Mouse (Mus musculus) megakaryocyte, embryonic 14.5 days (primary cell): ENCODE data around the gene R3hcc1l. TPM values are rescaled to one million over a fixed set of nuclear protein-coding genes. Genes with fewer than 3 reads are reported as not detected.

Experiments used
- H3K27me3 ChIP-seq: replicated peaks from 2 replicates; pipeline ENCODE3; 2012; ENCODE audit warnings: inconsistent platforms
- H3K36me3 ChIP-seq: replicated peaks from 2 replicates; pipeline ENCODE3; 2012; ENCODE audit warnings: low read length, inconsistent platforms, mixed read lengths
- H3K4me1 ChIP-seq: 2 replicates; pipeline ENCODE4 v1.6.1; 2012; ENCODE audit warnings: inconsistent platforms
- H3K4me3 ChIP-seq: replicated peaks from 2 replicates; pipeline ENCODE3; 2012; ENCODE audit warnings: moderate library complexity, mild to moderate bottlenecking, inconsistent platforms
- H3K9me3 ChIP-seq: 2 replicates; pipeline ENCODE4 v1.6.1; 2012; ENCODE audit warnings: inconsistent platforms
- FLI1 ChIP-seq: IDR thresholded peaks from 2 replicates; pipeline ENCODE4 v1.6.1; 2012; ENCODE audit warnings: low read length, inconsistent platforms, mixed read lengths
- GATA1 ChIP-seq: IDR thresholded peaks from 3 replicates; pipeline ENCODE4 v1.6.1; 2012; ENCODE audit warnings: mixed read lengths, low read length, inconsistent platforms, borderline replicate concordance
- polyA plus RNA-seq: library from polyadenylated mRNA; stranded (reverse); fragments of >175 nt; gene quantifications from 2 replicates; pipeline ENCODE4 v1.2.3, GENCODE M21; 2012; ENCODE audit warnings: low replicate concordance; ENCODE audit not compliant: insufficient read depth

Gene R3hcc1l
- polyA plus RNA-seq, 1 experiment = 1.5 TPM

- H3K27me3 ChIP-seq = no peaks in the 10 kb centered on the region
- H3K4me3 ChIP-seq = no peak overlapping the region
- TF ChIP-seq GATA1 (no peak), FLI1 (no peak)
- peaks cover 74% of the 10 kb centered on the region for H3K36me3 ChIP-seq
- H3K9me3 ChIP-seq = no peaks in the 10 kb centered on the region
- peaks cover 3% of the 10 kb centered on the region; the same call in 1 of the 2 replicates for H3K4me1 ChIP-seq
These were observed 74.9 kb downstream of the R3hcc1l start for GRCm38 (mm10) chr19:42593456-42593855.

GRCm38 (mm10) chr19:42595066-42595465 is 76.5 kb downstream of the R3hcc1l start:
- peaks cover 3% of the 10 kb centered on the region; the same call in 1 of the 2 replicates for H3K4me1 ChIP-seq
- H3K9me3 ChIP-seq = no peaks in the 10 kb centered on the region
- H3K36me3 ChIP-seq = peaks cover 64% of the 10 kb centered on the region
- no peaks in the 10 kb centered on the region for H3K27me3 ChIP-seq
- no peak for TF ChIP-seq GATA1
- no peak overlapping the region for H3K4me3 ChIP-seq

- Histone ChIP-seq H3K27me3 (peaks cover 7% of the 10 kb centered on the region), H3K36me3 (peaks cover 43% of the 10 kb centered on the region), H3K4me1 (peaks cover 3% of the 10 kb centered on the region; the same call in 1 of the 2 replicates), H3K4me3 (no peak overlapping the region), H3K9me3 (no peaks in the 10 kb centered on the region)
- TF ChIP-seq FLI1 (no peak), GATA1 (no peak)
These were observed 78.7 kb downstream of the R3hcc1l start for GRCm38 (mm10) chr19:42597286-42597685.

- H3K27me3 ChIP-seq = peaks cover 12% of the 10 kb centered on the region
These were observed 79.3 kb downstream of the R3hcc1l start for GRCm38 (mm10) chr19:42597896-42598295.

GRCm38 (mm10) chr19:42599891-42600290 is 81.3 kb downstream of the R3hcc1l start:
- H3K36me3 ChIP-seq = peaks cover 17% of the 10 kb centered on the region
- H3K4me1 ChIP-seq = peaks cover 3% of the 10 kb centered on the region; the same call in 1 of the 2 replicates
- peaks cover 28% of the 10 kb centered on the region for H3K27me3 ChIP-seq
- TF ChIP-seq GATA1 = no peak
- no peak for TF ChIP-seq FLI1
- no peaks in the 10 kb centered on the region for H3K9me3 ChIP-seq
- no peak overlapping the region for H3K4me3 ChIP-seq

More at GRCm38 (mm10) chr19:42597896-42598295, 79.3 kb downstream of the R3hcc1l start:
- Histone ChIP-seq H3K36me3 (peaks cover 37% of the 10 kb centered on the region), H3K4me1 (peaks cover 3% of the 10 kb centered on the region; the same call in 1 of the 2 replicates), H3K9me3 (no peaks in the 10 kb centered on the region), H3K4me3 (no peak overlapping the region)
- TF ChIP-seq GATA1 (no peak), FLI1 (no peak)

GRCm38 (mm10) chr19:42600591-42600990 is 82.0 kb downstream of the R3hcc1l start:
- TF ChIP-seq FLI1 = no peak
- no peak for TF ChIP-seq GATA1
- Histone ChIP-seq H3K4me1 (peaks cover 3% of the 10 kb centered on the region; the same call in 1 of the 2 replicates), H3K36me3 (peaks cover 10% of the 10 kb centered on the region), H3K9me3 (no peaks in the 10 kb centered on the region), H3K4me3 (no peak overlapping the region), H3K27me3 (peaks cover 31% of the 10 kb centered on the region)

- Histone ChIP-seq H3K4me1 (peaks cover 3% of the 10 kb centered on the region; the same call in 1 of the 2 replicates), H3K4me3 (no peak overlapping the region), H3K27me3 (peaks cover 35% of the 10 kb centered on the region), H3K36me3 (peaks cover 3% of the 10 kb centered on the region), H3K9me3 (no peaks in the 10 kb centered on the region)
- TF ChIP-seq GATA1 (no peak), FLI1 (no peak)
These were observed 82.9 kb downstream of the R3hcc1l start for GRCm38 (mm10) chr19:42601445-42601844.

GRCm38 (mm10) chr19:42602041-42602440 is 83.5 kb downstream of the R3hcc1l start:
- no peaks in the 10 kb centered on the region for H3K9me3 ChIP-seq
- TF ChIP-seq GATA1 = no peak
- TF ChIP-seq FLI1 = no peak
- H3K4me3 ChIP-seq = no peak overlapping the region
- no peaks in the 10 kb centered on the region for H3K4me1 ChIP-seq
- H3K36me3 ChIP-seq = peaks cover 3% of the 10 kb centered on the region
- peaks cover 38% of the 10 kb centered on the region for H3K27me3 ChIP-seq

- H3K4me1 ChIP-seq = no peaks in the 10 kb centered on the region
- H3K9me3 ChIP-seq = no peaks in the 10 kb centered on the region
- H3K4me3 ChIP-seq = no peak overlapping the region
- H3K36me3 ChIP-seq = peaks cover 3% of the 10 kb centered on the region
- peaks cover 44% of the 10 kb centered on the region for H3K27me3 ChIP-seq
- no peak for TF ChIP-seq FLI1
- TF ChIP-seq GATA1 = no peak
These were observed 84.0 kb downstream of the R3hcc1l start for GRCm38 (mm10) chr19:42602576-42602975.

GRCm38 (mm10) chr19:42608082-42608481 is 89.5 kb downstream of the R3hcc1l start:
- Histone ChIP-seq H3K4me3 (no peak overlapping the region), H3K27me3 (peaks cover 73% of the 10 kb centered on the region), H3K4me1 (peaks cover 7% of the 10 kb centered on the region), H3K36me3 (no peaks in the 10 kb centered on the region), H3K9me3 (no peaks in the 10 kb centered on the region)
- no peak for TF ChIP-seq GATA1
- no peak for TF ChIP-seq FLI1
